Mouse (Mus musculus) embryonic fibroblast, embryonic 13.5 days (primary cell): ENCODE results near the gene Tmed9.

Experiments
- CTCF ChIP-seq: IDR thresholded peaks from 2 replicates; pipeline ENCODE4 v1.5.1; 2011; ENCODE audit warnings: mild to moderate bottlenecking, control low read depth, low read length, moderate library complexity, borderline replicate concordance; ENCODE audit not compliant: insufficient read depth
- POLR2A ChIP-seq: IDR thresholded peaks from 2 replicates; pipeline ENCODE4 v1.6.1; 2011; ENCODE audit warnings: low read depth, mild to moderate bottlenecking, control low read depth, low read length, moderate library complexity

GRCm38 (mm10) chr13:55611996-55612395 is 38.5 kb downstream of the Tmed9 start:
- no peak for TF ChIP-seq CTCF
- TF ChIP-seq POLR2A = no peak
